Mouse (Mus musculus) myocyte (in vitro differentiated cells): ENCODE measurements at regions not wholly inside any gene's neighbourhood (a gene's known extent, or its start where the extent isn't known, plus 50 kb on each side); places are given as distances from the start of the nearest gene placed in this dataset.

Experiments used
- H3K27me3 ChIP-seq: one replicate; pipeline ENCODE4 v1.6.1; 2011; ENCODE audit not compliant: control insufficient read depth, insufficient read depth, insufficient read length
- H3K36me3 ChIP-seq: one replicate; pipeline ENCODE4 v1.6.1; 2011; ENCODE audit not compliant: control insufficient read depth, insufficient read depth
- H3K4me2 ChIP-seq: one replicate; pipeline ENCODE4 v1.6.1; 2011; ENCODE audit warnings: low read depth, control low read depth
- H3K4me3 ChIP-seq: one replicate; pipeline ENCODE4 v1.5.1; 2011; ENCODE audit warnings: mild to moderate bottlenecking, control low read depth, moderate library complexity
- H3K79me2 ChIP-seq: one replicate; pipeline ENCODE4 v1.6.1; 2011; ENCODE audit not compliant: control insufficient read depth, insufficient read depth
- H3ac ChIP-seq: one replicate; pipeline ENCODE4 v1.6.1; 2011; ENCODE audit not compliant: control insufficient read depth, insufficient read length
- CEBPB ChIP-seq: IDR thresholded peaks from 2 replicates; pipeline ENCODE4 v1.6.1; 2011; ENCODE audit warnings: mild to moderate bottlenecking, moderate library complexity; ENCODE audit not compliant: poor library complexity, insufficient read depth, severe bottlenecking
- E2F4 ChIP-seq: IDR thresholded peaks from one replicate; pipeline ENCODE4 v1.6.1; 2011; ENCODE audit warnings: mild to moderate bottlenecking, control low read depth, moderate library complexity; ENCODE audit not compliant: insufficient read depth
- MAX ChIP-seq: IDR thresholded peaks from one replicate; pipeline ENCODE4 v1.6.1; 2011; ENCODE audit warnings: low read depth, mild to moderate bottlenecking, control low read depth
- MYOD1 ChIP-seq, 3 experiments: IDR thresholded peaks; one replicate each; pipeline ENCODE4 v1.6.1; 2011; ENCODE audit warnings: control low read depth in 2 of 3, low read depth in 2 of 3, mild to moderate bottlenecking in 2 of 3, moderate library complexity in 1 of 3; ENCODE audit not compliant: insufficient read length in 2 of 3, control insufficient read depth in 1 of 3
- MYOG ChIP-seq, 3 experiments: IDR thresholded peaks; one replicate each; pipeline ENCODE4 v1.6.1; 2011; ENCODE audit warnings: control low read depth in 2 of 3, low read depth in 2 of 3, mild to moderate bottlenecking in 2 of 3; ENCODE audit not compliant: insufficient read length in 2 of 3, control insufficient read depth in 1 of 3, insufficient read depth in 1 of 3
- POLR2A ChIP-seq: IDR thresholded peaks from one replicate; pipeline ENCODE4 v1.6.1; 2011; ENCODE audit warnings: low read depth, mild to moderate bottlenecking, control low read depth, moderate library complexity; ENCODE audit not compliant: insufficient read length
- POLR2AphosphoS2 ChIP-seq: IDR thresholded peaks from one replicate; pipeline ENCODE4 v1.6.1; 2011; ENCODE audit warnings: low read depth, control low read depth; ENCODE audit not compliant: insufficient read length
- REST ChIP-seq: IDR thresholded peaks from one replicate; pipeline ENCODE4 v1.6.1; 2011; ENCODE audit warnings: mild to moderate bottlenecking, control low read depth, moderate library complexity; ENCODE audit not compliant: insufficient read depth, insufficient read length
- SRF ChIP-seq: IDR thresholded peaks from one replicate; pipeline ENCODE4 v1.6.1; 2011; ENCODE audit warnings: low read depth; ENCODE audit not compliant: control insufficient read depth, insufficient read length
- TCF12 ChIP-seq: IDR thresholded peaks from one replicate; pipeline ENCODE4 v1.6.1; 2011; ENCODE audit warnings: mild to moderate bottlenecking, control low read depth; ENCODE audit not compliant: poor library complexity, insufficient read depth, severe bottlenecking
- TCF3 ChIP-seq: IDR thresholded peaks from one replicate; pipeline ENCODE4 v1.6.1; 2011; ENCODE audit warnings: low read depth, control low read depth; ENCODE audit not compliant: insufficient read length
- USF1 ChIP-seq: IDR thresholded peaks from one replicate; pipeline ENCODE4 v1.6.1; 2011; ENCODE audit warnings: low read depth, mild to moderate bottlenecking, control low read depth, moderate library complexity

- no peak for TF ChIP-seq SRF
- no peak for TF ChIP-seq USF1
- no peak for TF ChIP-seq TCF3
- TF ChIP-seq E2F4, result no peak
- no peak for TF ChIP-seq TCF12
- no peaks in the 10 kb centered on the region for H3K27me3 ChIP-seq
- no peak overlapping the region for H3ac ChIP-seq
- H3K4me2 ChIP-seq, result no peak overlapping the region
- H3K4me3 ChIP-seq, result no peak overlapping the region
- H3K79me2 ChIP-seq, result no peaks in the 10 kb centered on the region
- H3K36me3 ChIP-seq, result no peaks in the 10 kb centered on the region
Observed at GRCm38 (mm10) chr11:48250678-48251317, 262.0 kb upstream of the Sgcd start.

DNA sequence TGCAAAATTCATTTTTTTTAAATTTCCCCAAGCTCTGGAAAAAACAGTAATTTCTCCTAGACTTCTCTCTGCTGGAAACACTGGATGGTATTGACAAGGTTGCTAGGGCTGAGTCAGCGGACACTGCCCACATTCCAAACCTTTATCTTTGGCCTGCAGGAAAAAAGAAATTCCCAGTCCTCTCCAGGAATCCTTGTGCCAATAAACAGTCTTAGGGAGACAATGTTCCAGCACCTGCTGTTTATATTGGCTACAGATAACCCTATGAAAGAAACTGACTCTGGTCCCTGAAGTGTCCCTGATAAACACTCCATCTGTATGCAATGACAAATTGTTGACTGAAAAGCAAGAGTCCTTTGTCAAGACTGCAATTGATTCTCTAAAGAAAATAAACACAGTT, 260.5 kb upstream of the Sgcd start:
- no peak overlapping the region for H3K4me3 ChIP-seq
- no peaks in the 10 kb centered on the region for H3K27me3 ChIP-seq
- TF ChIP-seq SRF, result no peak
- TF ChIP-seq POLR2A, result no peak
- no peak overlapping the region for H3ac ChIP-seq
- no peaks in the 10 kb centered on the region for H3K36me3 ChIP-seq
- no peak overlapping the region for H3K4me2 ChIP-seq
- no peaks in the 10 kb centered on the region for H3K79me2 ChIP-seq

DNA sequence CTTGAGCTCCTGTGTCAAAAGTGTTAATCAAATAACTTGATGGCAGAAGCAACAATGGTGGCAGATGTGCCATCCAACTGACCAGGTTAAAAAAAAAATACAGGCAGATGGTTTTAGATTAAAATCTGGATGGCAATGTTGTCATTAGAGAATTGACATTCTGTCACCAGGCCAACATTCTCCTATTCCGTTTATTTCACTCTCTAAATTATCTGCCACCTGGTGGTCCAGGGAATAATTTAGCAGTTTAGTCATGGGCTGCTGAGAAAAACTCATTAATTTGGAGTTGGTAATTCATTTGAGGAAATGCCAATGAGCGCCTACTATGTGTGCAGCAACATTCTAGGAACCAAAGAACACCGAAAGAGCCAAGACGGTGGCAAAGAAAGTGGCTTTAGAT, 232.4 kb upstream of the Sgcd start:
- H3K4me2 ChIP-seq, result no peak overlapping the region
- H3K36me3 ChIP-seq, result no peaks in the 10 kb centered on the region
- no peaks in the 10 kb centered on the region for H3K27me3 ChIP-seq
- H3ac ChIP-seq, result no peak overlapping the region
- TF ChIP-seq TCF12 (no peak), REST (no peak), MYOG (IDR thresholded peaks at IDR 0.05; ENCODE audit: control insufficient read depth in 1 of 3, insufficient read depth in 1 of 3, insufficient read length in 2 of 3, low read depth in 2 of 3) (no peak), USF1 (no peak), MAX (no peak), POLR2AphosphoS2 (no peak), E2F4 (no peak), CEBPB (no peak), TCF3 (no peak), MYOD1 (IDR thresholded peaks at IDR 0.05; ENCODE audit: control insufficient read depth in 1 of 3, insufficient read length in 2 of 3, low read depth in 2 of 3) (no peak)
- no peaks in the 10 kb centered on the region for H3K79me2 ChIP-seq
- H3K4me3 ChIP-seq, result no peak overlapping the region

DNA sequence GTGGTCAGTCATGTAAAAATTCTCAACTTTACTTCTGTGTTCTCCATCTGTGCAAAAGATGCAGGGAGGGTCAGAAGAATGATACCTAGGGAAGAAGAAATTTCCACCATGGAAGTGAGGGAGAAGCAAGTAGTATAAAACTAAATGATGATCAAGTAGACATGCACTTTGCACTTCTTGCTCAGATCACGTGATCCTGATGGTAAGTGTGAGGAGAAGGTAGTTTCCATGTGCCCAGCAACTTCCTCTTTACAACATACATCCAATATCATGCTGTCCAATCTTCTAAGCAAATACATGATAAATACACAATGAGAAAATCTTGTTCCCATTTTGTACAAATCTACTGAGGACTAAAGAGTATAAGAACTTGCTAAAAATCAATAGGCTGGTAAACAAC, 230.4 kb upstream of the Sgcd start:
- no peaks in the 10 kb centered on the region for H3K36me3 ChIP-seq
- no peaks in the 10 kb centered on the region for H3K79me2 ChIP-seq
- H3ac ChIP-seq, result no peak overlapping the region
- no peaks in the 10 kb centered on the region for H3K27me3 ChIP-seq
- H3K4me3 ChIP-seq, result no peak overlapping the region
- TF ChIP-seq E2F4, result no peak
- TF ChIP-seq REST, result no peak
- no peak for TF ChIP-seq CEBPB
- TF ChIP-seq TCF3, result no peak
- no peak for TF ChIP-seq SRF
- no peak for TF ChIP-seq MYOG (IDR thresholded peaks at IDR 0.05; ENCODE audit: control insufficient read depth in 1 of 3, insufficient read depth in 1 of 3, insufficient read length in 2 of 3, low read depth in 2 of 3)
- no peak for TF ChIP-seq POLR2AphosphoS2
- no peak for TF ChIP-seq USF1
- no peak for TF ChIP-seq TCF12
- no peak for TF ChIP-seq MYOD1 (IDR thresholded peaks at IDR 0.05; ENCODE audit: control insufficient read depth in 1 of 3, insufficient read length in 2 of 3, low read depth in 2 of 3)
- TF ChIP-seq POLR2A, result no peak
- TF ChIP-seq MAX, result no peak
- no peak overlapping the region for H3K4me2 ChIP-seq

DNA sequence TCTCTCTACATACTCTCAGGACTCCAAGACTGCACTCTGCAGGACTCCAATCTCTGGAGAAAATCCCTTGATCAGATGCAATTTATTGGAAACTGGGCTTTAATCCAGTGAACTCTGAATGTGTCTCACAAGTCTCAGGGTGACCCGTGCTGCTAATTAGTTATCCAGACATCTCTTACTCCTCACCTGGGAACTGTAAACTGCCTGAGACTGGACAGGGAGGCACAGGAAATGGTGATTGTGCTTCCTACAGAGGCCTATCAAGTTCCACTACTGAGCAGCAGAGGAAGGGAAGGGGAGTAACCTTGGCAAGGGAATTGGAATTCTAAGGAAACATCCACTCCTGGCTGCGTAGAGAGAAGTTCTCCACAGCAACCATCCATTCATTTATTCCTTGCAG, 228.0 kb upstream of the Sgcd start:
- no peak overlapping the region for H3ac ChIP-seq
- H3K79me2 ChIP-seq, result no peaks in the 10 kb centered on the region
- TF ChIP-seq POLR2AphosphoS2, result no peak
- no peak for TF ChIP-seq MAX
- TF ChIP-seq CEBPB, result no peak
- TF ChIP-seq TCF3, result no peak
- no peak for TF ChIP-seq MYOD1 (IDR thresholded peaks at IDR 0.05; ENCODE audit: control insufficient read depth in 1 of 3, insufficient read length in 2 of 3, low read depth in 2 of 3)
- no peak for TF ChIP-seq USF1
- no peak for TF ChIP-seq MYOG (IDR thresholded peaks at IDR 0.05; ENCODE audit: control insufficient read depth in 1 of 3, insufficient read depth in 1 of 3, insufficient read length in 2 of 3, low read depth in 2 of 3)
- TF ChIP-seq REST, result no peak
- H3K36me3 ChIP-seq, result no peaks in the 10 kb centered on the region
- no peak overlapping the region for H3K4me2 ChIP-seq
- H3K27me3 ChIP-seq, result no peaks in the 10 kb centered on the region
- H3K4me3 ChIP-seq, result no peak overlapping the region
